Mouse (Mus musculus): ENCODE results near the gene Polr3gl. TPM values are rescaled to one million over a fixed set of nuclear protein-coding genes. Genes with fewer than 3 reads are reported as not detected.

Polr3gl gene
- polyA plus RNA-seq, 1 experiment from 2014 or later: 8.9 TPM

DNA sequence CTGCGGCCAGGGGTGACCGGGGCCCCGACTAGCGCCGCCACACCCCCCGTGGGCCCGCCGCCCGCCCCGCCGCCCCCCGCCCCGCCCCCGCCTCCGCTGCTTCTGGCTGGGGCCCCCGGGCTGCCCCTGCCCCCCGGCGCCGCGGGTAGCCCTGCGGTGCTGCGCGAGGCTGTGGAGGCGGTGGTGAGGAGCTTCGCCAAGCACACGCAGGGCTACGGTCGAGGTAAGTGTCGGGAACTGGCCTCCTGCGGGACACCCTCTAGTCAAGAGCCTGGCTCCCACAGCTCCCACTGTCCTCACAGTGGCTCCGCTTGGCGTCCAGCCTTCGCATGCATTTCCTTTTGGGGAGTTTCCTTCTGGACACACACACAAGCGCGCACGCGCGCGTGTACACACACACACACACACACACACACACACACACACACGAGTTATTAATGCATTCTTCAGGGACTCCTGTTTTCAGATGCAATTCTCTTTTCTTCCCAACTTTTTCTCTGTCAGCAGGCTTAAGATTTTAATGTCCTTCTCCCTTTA is 7.3 kb upstream of the Polr3gl start:
- WGBS: 1% methylated on average over 19 of the region's 40 CpGs
- peak overlapping the region; percentile 76 for H3K4me3 ChIP-seq (ENCODE audit: low read depth, low read length)
- no peaks in the 10 kb centered on the region for H3K36me3 ChIP-seq (ENCODE audit: control insufficient read depth, insufficient read depth, low read length)
- peak; percentile 58 for ATAC-seq (ENCODE audit: low read depth)
- H3K4me1 ChIP-seq (ENCODE audit: control insufficient read depth, insufficient read depth, low read length): peaks cover 25% of the 10 kb centered on the region
- peak; percentile 91 for DNase-seq (ENCODE audit: low spot score)
- peak overlapping the region; percentile 89 for H3K9ac ChIP-seq (ENCODE audit: low read depth, low read length)
- H3K9me3 ChIP-seq (ENCODE audit: control insufficient read depth, low read length): no peaks in the 10 kb centered on the region
- H3K4me2 ChIP-seq (ENCODE audit: low read depth, low read length): peak overlapping the region; percentile 59
- H3K27ac ChIP-seq (replicated peaks; ENCODE audit: low read depth, low read length): peak overlapping the region; percentile 97
- H3K27me3 ChIP-seq (replicated peaks; ENCODE audit: control insufficient read depth, insufficient read depth, low read length): no peaks in the 10 kb centered on the region; the same call in 1 of the 2 replicates

DNA sequence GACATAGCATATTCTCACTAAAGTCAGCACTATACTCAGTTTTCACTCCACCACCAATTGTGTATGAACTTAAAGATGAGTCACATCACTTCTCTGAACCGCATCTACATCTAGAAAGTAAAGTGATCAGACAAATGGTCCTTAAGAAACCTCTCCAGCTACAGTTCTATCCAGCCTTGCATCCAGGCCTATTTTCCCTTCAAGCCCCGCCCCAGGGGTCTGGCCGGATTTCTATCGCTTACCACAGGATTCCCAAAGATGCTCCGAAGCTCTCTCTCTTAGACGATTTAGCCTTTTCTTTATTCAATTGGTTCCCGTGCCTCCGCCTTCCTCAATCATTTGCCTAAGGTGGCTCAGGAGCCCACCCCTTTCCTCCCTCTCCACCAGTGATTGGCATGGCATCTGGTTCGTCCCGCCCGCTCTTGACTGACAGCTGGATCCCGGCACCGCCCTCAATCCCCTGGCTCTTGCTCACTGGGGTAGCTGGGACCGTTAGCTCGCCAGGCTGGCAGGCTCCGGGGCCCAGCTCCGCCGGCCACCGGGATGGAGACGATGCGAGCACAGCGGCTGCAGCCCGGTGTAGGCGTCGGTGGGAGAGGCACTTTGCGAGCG is 6.8 kb upstream of the Polr3gl start, which contains the start of gene Lix1l:
Gene Lix1l (plus strand): TSS at position 511 of the 612 bp plus-strand sequence.
- no peaks in the 10 kb centered on the region for H3K36me3 ChIP-seq (ENCODE audit: control insufficient read depth, insufficient read depth, low read length)
- H3K4me2 ChIP-seq (ENCODE audit: low read depth, low read length): peak within 1 kb of the TSS; percentile 59
- DNase-seq (ENCODE audit: low spot score) (peak; percentile 99), ATAC-seq (ENCODE audit: low read depth) (peak; percentile 96)
- H3K4me1 ChIP-seq (ENCODE audit: control insufficient read depth, insufficient read depth, low read length): peaks cover 31% of the 10 kb centered on the region
- 1% methylated on average over 23 of the region's 27 CpGs for WGBS
- H3K4me3 ChIP-seq (ENCODE audit: low read depth, low read length): peak within 1 kb of the TSS; percentile 76
- H3K9me3 ChIP-seq (ENCODE audit: control insufficient read depth, low read length): no peaks in the 10 kb centered on the region
- peaks cover 1% of the 10 kb centered on the region for H3K27me3 ChIP-seq (replicated peaks; ENCODE audit: control insufficient read depth, insufficient read depth, low read length)
- peak within 1 kb of the TSS; percentile 89 for H3K9ac ChIP-seq (ENCODE audit: low read depth, low read length)
- H3K27ac ChIP-seq (replicated peaks; ENCODE audit: low read depth, low read length): peak within 1 kb of the TSS; percentile 97

DNA sequence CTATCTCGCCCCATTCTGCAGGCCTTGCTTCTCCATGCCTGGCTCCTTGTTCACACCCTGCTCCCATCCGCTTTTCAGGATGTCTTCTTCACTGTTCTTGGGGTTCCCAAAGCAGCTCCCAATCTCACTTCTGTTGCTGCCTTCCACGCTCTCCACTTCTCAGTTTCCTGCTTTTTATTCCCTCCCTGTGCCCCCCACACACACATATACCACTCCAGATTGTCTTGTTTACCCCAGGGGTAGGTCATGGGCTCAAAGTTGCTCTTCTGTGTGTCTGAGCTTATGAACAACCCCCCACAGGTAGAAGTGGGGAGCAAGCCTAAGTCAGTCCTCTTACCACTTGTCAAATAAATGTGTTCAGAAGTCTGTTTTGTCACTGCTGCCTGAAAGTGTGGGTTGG is 5.4 kb upstream of the Polr3gl start:
- no peaks in the 10 kb centered on the region for H3K9me3 ChIP-seq (ENCODE audit: control insufficient read depth, low read length)
- no peaks in the 10 kb centered on the region for H3K36me3 ChIP-seq (ENCODE audit: control insufficient read depth, insufficient read depth, low read length)
- ATAC-seq (ENCODE audit: low read depth) (no peak), DNase-seq (ENCODE audit: low spot score) (no peak)
- H3K9ac ChIP-seq (ENCODE audit: low read depth, low read length): no peak overlapping the region
- peaks cover 34% of the 10 kb centered on the region for H3K4me1 ChIP-seq (ENCODE audit: control insufficient read depth, insufficient read depth, low read length)
- peaks cover 7% of the 10 kb centered on the region for H3K27me3 ChIP-seq (replicated peaks; ENCODE audit: control insufficient read depth, insufficient read depth, low read length)
- H3K4me3 ChIP-seq (ENCODE audit: low read depth, low read length): no peak overlapping the region
- H3K4me2 ChIP-seq (ENCODE audit: low read depth, low read length): 0 out of 2 replicates have a peak overlapping the region, but pooled peaks have one; percentile 99
- H3K27ac ChIP-seq (replicated peaks; ENCODE audit: low read depth, low read length): no peak overlapping the region
- 64% methylated on average over 3 of the region's 3 CpGs for WGBS

DNA sequence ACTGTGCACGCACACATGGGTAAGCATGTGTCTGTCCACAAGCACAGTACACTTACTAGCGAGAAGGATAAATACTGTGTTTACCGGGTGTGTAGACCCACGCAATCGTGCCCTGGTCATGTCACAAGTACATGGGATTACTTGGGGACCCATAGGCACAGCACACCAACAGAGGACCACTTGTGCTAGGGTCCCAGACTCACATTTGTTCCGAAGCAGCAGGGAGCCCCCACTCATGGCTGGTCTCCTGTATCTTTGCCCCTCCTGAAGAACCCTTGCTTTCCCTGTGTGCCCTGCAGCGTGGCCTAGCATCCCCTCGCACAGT is 5.0 kb upstream of the Polr3gl start:
- no peak for DNase-seq (ENCODE audit: low spot score)
- 59% methylated on average over 8 of the region's 8 CpGs for WGBS
- no peaks in the 10 kb centered on the region for H3K9me3 ChIP-seq (ENCODE audit: control insufficient read depth, low read length)
- H3K4me3 ChIP-seq (ENCODE audit: low read depth, low read length): peak overlapping the region; percentile 58
- H3K27me3 ChIP-seq (replicated peaks; ENCODE audit: control insufficient read depth, insufficient read depth, low read length): peaks cover 7% of the 10 kb centered on the region
- H3K36me3 ChIP-seq (ENCODE audit: control insufficient read depth, insufficient read depth, low read length): no peaks in the 10 kb centered on the region
- ATAC-seq (ENCODE audit: low read depth): no peak
- no peak overlapping the region for H3K27ac ChIP-seq (replicated peaks; ENCODE audit: low read depth, low read length)
- H3K4me1 ChIP-seq (ENCODE audit: control insufficient read depth, insufficient read depth, low read length): peaks cover 32% of the 10 kb centered on the region
- H3K9ac ChIP-seq (ENCODE audit: low read depth, low read length): peak overlapping the region; percentile 74; the same call in 1 of the 2 replicates
- H3K4me2 ChIP-seq (ENCODE audit: low read depth, low read length): peak overlapping the region; percentile 99

DNA sequence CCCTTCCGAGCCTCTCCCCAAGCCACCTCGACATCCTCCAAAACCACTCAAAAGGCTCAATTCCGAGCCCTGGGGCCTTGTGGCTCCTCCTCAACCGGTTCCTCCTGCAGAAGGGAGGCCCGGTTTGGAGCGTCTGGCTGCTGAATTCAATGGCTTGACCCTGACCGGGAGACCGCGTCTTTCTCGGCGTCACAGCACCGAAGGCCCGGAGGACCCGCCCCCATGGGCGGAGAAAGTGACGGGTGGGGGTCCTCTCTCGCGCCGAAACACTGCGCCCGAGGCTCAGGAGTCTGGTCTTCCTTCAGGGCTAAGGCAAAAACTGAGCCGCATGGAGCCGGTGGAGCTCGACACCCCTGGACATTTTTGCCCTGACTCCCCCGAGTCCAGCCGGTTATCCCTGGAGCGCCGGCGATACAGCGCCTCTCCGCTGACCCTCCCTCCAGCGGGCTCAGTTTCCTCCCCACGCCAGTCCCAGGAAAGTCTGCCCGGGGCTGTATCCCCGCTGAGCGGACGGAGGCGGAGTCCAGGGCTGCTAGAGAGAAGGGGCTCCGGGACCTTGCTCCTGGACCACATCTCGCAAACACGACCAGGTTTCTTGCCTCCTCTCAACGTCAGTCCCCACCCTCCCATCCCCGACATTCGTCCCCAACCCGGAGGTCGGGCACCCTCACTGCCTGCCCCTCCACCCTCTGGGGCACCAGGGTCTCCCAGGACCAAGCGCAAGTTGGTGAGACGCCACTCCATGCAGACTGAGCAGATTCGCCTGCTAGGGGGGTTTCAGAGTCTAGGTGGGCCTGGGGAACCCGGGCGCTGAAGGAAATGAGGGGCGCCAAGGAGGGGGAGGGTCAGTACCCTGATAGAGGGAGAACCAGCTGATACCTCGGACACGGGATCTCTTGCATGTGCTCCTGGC is 4.4 kb upstream of the Polr3gl start:
- peaks cover 7% of the 10 kb centered on the region for H3K27me3 ChIP-seq (replicated peaks; ENCODE audit: control insufficient read depth, insufficient read depth, low read length)
- peak overlapping the region; percentile 74 for H3K9ac ChIP-seq (ENCODE audit: low read depth, low read length)
- peak overlapping the region; percentile 58 for H3K4me3 ChIP-seq (ENCODE audit: low read depth, low read length)
- no peaks in the 10 kb centered on the region for H3K36me3 ChIP-seq (ENCODE audit: control insufficient read depth, insufficient read depth, low read length)
- DNase-seq (ENCODE audit: low spot score): peak; percentile 87
- peak overlapping the region; percentile 61 for H3K27ac ChIP-seq (replicated peaks; ENCODE audit: low read depth, low read length)
- no peaks in the 10 kb centered on the region for H3K9me3 ChIP-seq (ENCODE audit: control insufficient read depth, low read length)
- ATAC-seq (ENCODE audit: low read depth): no peak
- peaks cover 32% of the 10 kb centered on the region for H3K4me1 ChIP-seq (ENCODE audit: control insufficient read depth, insufficient read depth, low read length)
- WGBS: 1% methylated on average over 40 of the region's 54 CpGs
- peak overlapping the region; percentile 99 for H3K4me2 ChIP-seq (ENCODE audit: low read depth, low read length)

DNA sequence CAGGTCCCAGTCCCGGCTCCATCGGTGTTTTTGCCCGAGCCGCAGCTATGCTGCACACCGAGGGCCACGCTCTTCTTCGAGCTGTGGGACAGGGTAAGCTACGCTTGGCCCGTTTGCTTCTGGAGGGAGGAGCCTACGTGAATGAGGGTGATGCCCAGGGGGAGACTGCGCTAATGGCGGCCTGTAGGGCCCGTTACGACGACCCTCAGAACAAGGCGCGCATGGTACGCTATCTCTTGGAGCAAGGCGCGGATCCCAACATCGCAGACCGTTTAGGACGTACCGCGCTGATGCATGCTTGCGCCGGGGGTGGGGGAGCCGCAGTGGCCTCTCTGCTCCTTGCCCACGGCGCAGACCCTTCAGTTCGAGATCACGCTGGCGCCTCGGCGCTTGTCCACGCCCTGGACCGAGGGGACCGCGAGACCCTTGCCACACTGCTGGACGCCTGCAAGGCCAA is 3.5 kb upstream of the Polr3gl start:
- H3K9ac ChIP-seq (ENCODE audit: low read depth, low read length): peak overlapping the region; percentile 74
- H3K27me3 ChIP-seq (replicated peaks; ENCODE audit: control insufficient read depth, insufficient read depth, low read length): peaks cover 7% of the 10 kb centered on the region
- WGBS: under 1% methylated on average over 33 of the region's 40 CpGs
- H3K9me3 ChIP-seq (ENCODE audit: control insufficient read depth, low read length): no peaks in the 10 kb centered on the region
- H3K36me3 ChIP-seq (ENCODE audit: control insufficient read depth, insufficient read depth, low read length): no peaks in the 10 kb centered on the region
- H3K4me3 ChIP-seq (ENCODE audit: low read depth, low read length): peak overlapping the region; percentile 58
- peak; percentile 51 for DNase-seq (ENCODE audit: low spot score)
- peak overlapping the region; percentile 99 for H3K4me2 ChIP-seq (ENCODE audit: low read depth, low read length)
- H3K27ac ChIP-seq (replicated peaks; ENCODE audit: low read depth, low read length): peak overlapping the region; percentile 61; the same call in 1 of the 2 replicates
- ATAC-seq (ENCODE audit: low read depth): no peak
- peaks cover 32% of the 10 kb centered on the region for H3K4me1 ChIP-seq (ENCODE audit: control insufficient read depth, insufficient read depth, low read length)

DNA sequence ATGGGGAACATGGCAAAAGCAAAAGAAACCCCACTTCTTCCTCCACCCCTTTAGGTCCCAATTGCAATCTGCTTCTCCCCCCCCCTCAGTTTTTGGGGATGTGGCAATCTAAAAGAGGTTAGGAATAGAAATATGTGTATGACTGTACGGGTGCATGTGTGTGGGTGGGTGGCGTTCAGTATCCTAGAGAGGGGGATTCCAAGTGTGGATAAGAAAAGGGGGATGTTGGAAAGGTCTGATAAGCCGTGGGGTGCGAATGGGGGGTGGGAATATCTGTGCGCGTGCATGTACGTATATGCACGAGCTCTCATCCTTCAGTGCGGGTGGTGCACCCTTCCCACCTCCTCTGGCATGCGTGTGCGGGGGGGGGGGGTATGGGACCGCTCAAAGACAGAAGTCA is 2.9 kb upstream of the Polr3gl start:
- WGBS: 1% methylated on average over 8 of the region's 12 CpGs
- DNase-seq (ENCODE audit: low spot score): no peak
- no peaks in the 10 kb centered on the region for H3K36me3 ChIP-seq (ENCODE audit: control insufficient read depth, insufficient read depth, low read length)
- H3K4me1 ChIP-seq (ENCODE audit: control insufficient read depth, insufficient read depth, low read length): peaks cover 32% of the 10 kb centered on the region
- no peak for ATAC-seq (ENCODE audit: low read depth)
- H3K27ac ChIP-seq (replicated peaks; ENCODE audit: low read depth, low read length): no peak overlapping the region
- H3K4me3 ChIP-seq (ENCODE audit: low read depth, low read length): peak overlapping the region; percentile 58
- H3K9ac ChIP-seq (ENCODE audit: low read depth, low read length): peak overlapping the region; percentile 74
- H3K4me2 ChIP-seq (ENCODE audit: low read depth, low read length): peak overlapping the region; percentile 99
- peaks cover 7% of the 10 kb centered on the region for H3K27me3 ChIP-seq (replicated peaks; ENCODE audit: control insufficient read depth, insufficient read depth, low read length)
- no peaks in the 10 kb centered on the region for H3K9me3 ChIP-seq (ENCODE audit: control insufficient read depth, low read length)

DNA sequence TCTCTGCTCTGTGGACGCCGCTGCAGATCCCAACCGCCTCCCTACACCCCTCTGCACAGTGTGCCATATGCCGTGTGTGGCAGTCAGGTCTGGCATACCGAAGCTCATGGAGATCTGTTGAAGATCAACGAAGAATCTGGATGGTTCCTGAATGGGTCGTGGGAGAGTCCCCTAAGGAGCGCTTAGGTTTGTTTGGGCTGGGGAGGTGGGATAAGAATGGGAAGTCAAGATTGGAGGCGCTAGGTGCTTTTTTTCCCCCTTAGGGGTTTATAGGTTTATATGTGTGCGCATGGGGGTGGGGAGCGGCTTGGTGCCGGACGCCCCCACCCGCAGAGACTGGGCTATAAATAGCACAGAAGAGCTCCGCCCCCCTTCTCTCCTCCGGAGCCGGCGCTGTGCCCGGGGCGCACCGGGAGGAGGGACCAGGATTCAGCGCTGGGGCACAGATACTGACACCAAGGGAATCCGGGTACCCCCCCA is 2.3 kb upstream of the Polr3gl start, which contains the start of gene Ankrd34a:
Gene Ankrd34a (plus strand): TSS at position 409 of the 480 bp plus-strand sequence.
- Histone ChIP-seq H3K4me1 (ENCODE audit: control insufficient read depth, insufficient read depth, low read length) (peaks cover 32% of the 10 kb centered on the region), H3K9me3 (ENCODE audit: control insufficient read depth, low read length) (no peaks in the 10 kb centered on the region), H3K9ac (ENCODE audit: low read depth, low read length) (peak within 1 kb of the TSS; percentile 74), H3K4me2 (ENCODE audit: low read depth, low read length) (peak within 1 kb of the TSS; percentile 99), H3K4me3 (ENCODE audit: low read depth, low read length) (peak within 1 kb of the TSS; percentile 58), H3K27ac (replicated peaks; ENCODE audit: low read depth, low read length) (peak within 1 kb of the TSS; percentile 61; the same call in 1 of the 2 replicates), H3K27me3 (replicated peaks; ENCODE audit: control insufficient read depth, insufficient read depth, low read length) (peaks cover 7% of the 10 kb centered on the region), H3K36me3 (ENCODE audit: control insufficient read depth, insufficient read depth, low read length) (no peaks in the 10 kb centered on the region)
- DNase-seq (ENCODE audit: low spot score) (peak; percentile 46), ATAC-seq (ENCODE audit: low read depth) (no peak)
- WGBS: 1% methylated on average over 15 of the region's 23 CpGs

Data from embryonic facial prominence, embryonic 14.5 days (tissue).